Mouse (Mus musculus) liver, adult (tissue): ENCODE results near the gene H2-Ob.

ENCODE experiments used
- GATA4 ChIP-seq: IDR thresholded peaks from 2 replicates; pipeline ENCODE4 v1.6.1; 2014; ENCODE audit warnings: mild to moderate bottlenecking, low read length; ENCODE audit not compliant: insufficient replicate concordance

Gene H2-Ob

GRCm38 (mm10) chr17:34260551-34260950 lies 21.8 kb downstream of the H2-Ob start:
- TF ChIP-seq GATA4 = no peak

- no peak for TF ChIP-seq GATA4
Observed at GRCm38 (mm10) chr17:34261502-34261901, 22.8 kb downstream of the H2-Ob start.

DNA sequence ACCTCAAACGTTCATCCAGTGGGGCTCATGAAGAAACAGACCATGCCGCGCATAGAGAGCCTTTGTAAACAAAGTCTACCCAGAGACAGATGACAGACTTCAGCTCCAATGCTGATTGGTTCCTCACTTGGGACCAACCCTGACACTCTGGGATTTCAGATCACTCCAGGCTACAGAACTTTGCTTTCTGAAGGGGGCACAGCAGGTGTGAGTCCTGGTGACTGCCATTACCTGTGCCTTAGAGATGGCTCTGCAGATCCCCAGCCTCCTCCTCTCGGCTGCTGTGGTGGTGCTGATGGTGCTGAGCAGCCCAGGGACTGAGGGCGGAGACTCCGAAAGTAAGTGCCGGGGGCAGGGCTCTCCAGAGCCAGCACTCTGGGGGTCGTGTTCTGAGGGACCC lies 24.4 kb downstream of the H2-Ob start:
- no peak for TF ChIP-seq GATA4

- TF ChIP-seq GATA4 = no peak
Observed at GRCm38 (mm10) chr17:34263811-34264371, 25.2 kb downstream of the H2-Ob start.

DNA sequence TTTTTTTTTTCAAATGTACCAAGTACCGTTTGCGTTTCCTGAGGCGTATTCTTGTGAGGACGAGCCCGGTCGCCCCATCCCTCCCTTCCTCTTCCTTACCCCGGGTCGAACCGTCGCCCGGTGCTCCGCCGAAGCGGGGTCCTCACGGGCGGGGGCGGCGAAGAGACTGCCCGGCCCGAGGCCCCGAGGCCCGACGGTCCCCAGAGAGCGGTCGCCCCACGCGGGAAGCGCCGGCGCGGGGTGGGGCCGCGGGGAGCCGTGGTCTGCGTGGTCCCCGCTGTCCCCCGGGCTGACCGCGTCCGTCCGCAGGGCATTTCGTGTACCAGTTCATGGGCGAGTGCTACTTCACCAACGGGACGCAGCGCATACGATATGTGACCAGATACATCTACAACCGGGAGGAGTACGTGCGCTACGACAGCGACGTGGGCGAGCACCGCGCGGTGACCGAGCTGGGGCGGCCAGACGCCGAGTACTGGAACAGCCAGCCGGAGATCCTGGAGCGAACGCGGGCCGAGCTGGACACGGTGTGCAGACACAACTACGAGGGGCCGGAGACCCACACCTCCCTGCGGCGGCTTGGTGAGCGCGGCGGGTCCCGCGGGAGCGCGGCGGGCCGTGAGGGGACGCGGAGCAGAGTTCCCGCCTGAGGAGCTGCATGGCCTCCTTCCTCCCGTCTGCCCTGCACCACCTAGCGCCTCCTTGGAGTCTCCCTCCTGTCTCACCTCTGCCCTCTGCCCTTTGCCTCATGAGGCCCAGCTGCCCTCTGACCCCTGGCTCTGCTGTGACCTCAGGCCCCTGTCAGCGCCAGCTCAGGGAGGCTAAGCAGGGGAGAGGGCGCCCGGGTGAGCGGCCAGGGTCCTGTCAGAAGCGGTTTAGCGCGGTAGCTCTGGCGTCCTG lies 26.0 kb downstream of the H2-Ob start:
- no peak for TF ChIP-seq GATA4

- TF ChIP-seq GATA4 = no peak
Observed at GRCm38 (mm10) chr17:34268262-34268661, 29.6 kb downstream of the H2-Ob start.

GRCm38 (mm10) chr17:34268748-34269147 lies 30.0 kb downstream of the H2-Ob start:
- no peak for TF ChIP-seq GATA4

DNA sequence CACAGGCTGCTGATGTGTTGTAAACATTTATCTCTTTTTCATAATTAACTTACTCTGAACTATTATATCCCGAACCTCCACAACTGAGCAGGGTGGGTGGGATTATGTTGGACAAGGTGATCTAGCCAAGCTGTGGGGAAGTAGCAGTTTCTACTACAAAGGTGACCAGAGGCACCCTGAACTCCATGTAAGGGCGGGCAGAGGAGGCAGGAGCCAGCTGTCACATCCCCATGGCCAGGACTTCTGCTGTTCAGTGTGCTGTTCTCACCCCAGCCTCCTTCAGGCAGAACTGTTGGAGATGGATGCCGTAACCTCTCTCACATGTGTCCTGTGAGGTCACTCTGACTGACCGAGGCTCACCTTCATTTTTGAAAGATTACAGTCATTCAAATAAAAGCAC lies 31.1 kb downstream of the H2-Ob start:
- no peak for TF ChIP-seq GATA4

GRCm38 (mm10) chr17:34270230-34270629 lies 31.5 kb downstream of the H2-Ob start:
- TF ChIP-seq GATA4 = no peak

- TF ChIP-seq GATA4 = no peak
Observed at GRCm38 (mm10) chr17:34270940-34271339, 32.2 kb downstream of the H2-Ob start.

DNA sequence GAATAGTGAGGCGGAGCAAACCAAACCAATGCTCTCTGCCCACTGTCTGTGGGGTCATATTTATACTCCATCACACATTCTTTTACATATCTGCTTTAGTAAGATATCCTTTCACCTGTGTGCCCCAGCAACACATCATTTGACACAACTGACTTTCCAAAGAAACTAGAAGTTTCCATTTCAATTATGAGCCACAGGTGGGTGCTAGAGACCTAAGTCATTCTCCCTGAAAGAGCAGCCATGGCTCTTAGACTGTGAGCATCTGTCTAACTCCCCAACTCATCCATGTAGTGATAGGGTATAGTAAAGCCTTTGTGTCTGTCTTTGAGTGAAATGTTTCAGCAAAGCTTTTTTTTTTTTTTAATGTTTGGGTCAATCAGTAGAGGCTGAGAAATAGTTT lies 33.4 kb downstream of the H2-Ob start:
- no peak for TF ChIP-seq GATA4

- TF ChIP-seq GATA4 = no peak
Observed at GRCm38 (mm10) chr17:34280499-34281038, 41.9 kb downstream of the H2-Ob start.

GRCm38 (mm10) chr17:34281836-34282235 lies 43.1 kb downstream of the H2-Ob start:
- TF ChIP-seq GATA4 = no peak

DNA sequence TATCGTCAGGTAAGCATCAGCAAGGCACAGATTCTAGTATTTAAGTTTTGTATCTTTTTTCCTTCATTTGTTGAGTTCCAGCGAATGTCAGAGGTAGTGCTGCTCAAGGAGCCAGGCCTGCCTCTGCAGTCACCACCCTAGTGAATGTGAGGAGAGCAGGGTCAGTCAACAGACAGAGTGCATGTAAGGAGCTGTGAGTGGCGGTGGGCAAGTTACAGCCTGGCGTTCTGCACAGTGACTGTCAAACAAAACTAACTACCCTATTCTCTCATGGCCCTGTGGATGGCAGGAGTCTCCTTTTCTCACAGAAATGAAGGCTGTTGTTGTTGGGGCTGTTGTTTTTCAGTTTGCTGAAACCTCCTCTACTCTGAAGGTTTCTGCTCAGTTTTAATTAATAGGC lies 46.7 kb downstream of the H2-Ob start:
- TF ChIP-seq GATA4 = no peak

GRCm38 (mm10) chr17:34285848-34286247 lies 47.1 kb downstream of the H2-Ob start:
- TF ChIP-seq GATA4 = no peak

DNA sequence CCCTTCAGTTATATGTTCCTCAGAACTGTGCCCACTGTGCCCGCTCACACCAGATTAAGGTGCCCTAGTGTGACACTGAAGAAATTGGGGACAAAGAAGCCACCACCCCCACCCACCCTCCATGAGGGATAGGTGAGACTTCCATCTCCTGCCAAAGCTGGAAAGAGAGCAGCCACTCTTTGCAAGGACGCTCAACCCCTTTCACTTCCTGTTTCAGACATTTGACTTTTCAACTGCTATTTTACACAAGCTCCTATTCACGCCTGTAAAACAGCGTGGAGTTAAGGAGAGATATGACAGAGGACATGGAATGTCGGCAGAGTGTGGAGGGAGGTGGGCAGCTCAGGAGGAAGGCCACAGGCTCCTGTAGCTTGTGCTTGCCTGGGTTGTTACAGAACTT lies 47.8 kb downstream of the H2-Ob start:
- no peak for TF ChIP-seq GATA4
